Mouse (Mus musculus) cerebellum, adult 11-12 months (tissue): ENCODE measurements around the gene Sox13.
"Not testable (repeated sequence)": the region's sequence is repeated elsewhere in the genome, so short reads cannot be mapped to it uniquely, and the experiment has no call there.

Experiments used
- DNase-seq: peaks from one replicate; pipeline ENCODE4 v3.0.0; 2022

Gene Sox13

GRCm38 (mm10) chr1:133366951-133367605 is 57.1 kb downstream of the Sox13 start:
- no peak for DNase-seq

DNA sequence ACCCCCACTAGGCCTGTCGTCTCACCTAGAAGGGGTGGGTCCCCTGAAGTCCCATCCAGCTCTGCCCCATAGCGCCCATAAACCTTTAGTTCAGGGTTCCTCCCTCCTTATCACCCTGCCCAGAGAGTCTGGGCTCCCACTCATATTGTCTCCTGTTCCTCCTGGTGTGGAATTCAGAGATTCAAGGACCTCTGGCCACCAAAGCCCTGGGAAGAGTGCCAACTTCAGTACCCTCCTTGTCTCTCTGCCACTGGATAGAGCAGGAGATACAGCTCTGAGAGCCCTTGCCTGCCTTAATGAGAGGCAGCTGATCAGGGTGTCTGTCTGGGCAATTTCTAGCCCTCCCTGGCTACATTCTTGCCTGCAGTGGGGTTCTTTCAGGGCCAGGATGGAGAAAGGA is 59.3 kb downstream of the Sox13 start:
- no peak for DNase-seq

- DNase-seq = no peak
Measured at GRCm38 (mm10) chr1:133364022-133364630, 60.1 kb downstream of the Sox13 start.

DNA sequence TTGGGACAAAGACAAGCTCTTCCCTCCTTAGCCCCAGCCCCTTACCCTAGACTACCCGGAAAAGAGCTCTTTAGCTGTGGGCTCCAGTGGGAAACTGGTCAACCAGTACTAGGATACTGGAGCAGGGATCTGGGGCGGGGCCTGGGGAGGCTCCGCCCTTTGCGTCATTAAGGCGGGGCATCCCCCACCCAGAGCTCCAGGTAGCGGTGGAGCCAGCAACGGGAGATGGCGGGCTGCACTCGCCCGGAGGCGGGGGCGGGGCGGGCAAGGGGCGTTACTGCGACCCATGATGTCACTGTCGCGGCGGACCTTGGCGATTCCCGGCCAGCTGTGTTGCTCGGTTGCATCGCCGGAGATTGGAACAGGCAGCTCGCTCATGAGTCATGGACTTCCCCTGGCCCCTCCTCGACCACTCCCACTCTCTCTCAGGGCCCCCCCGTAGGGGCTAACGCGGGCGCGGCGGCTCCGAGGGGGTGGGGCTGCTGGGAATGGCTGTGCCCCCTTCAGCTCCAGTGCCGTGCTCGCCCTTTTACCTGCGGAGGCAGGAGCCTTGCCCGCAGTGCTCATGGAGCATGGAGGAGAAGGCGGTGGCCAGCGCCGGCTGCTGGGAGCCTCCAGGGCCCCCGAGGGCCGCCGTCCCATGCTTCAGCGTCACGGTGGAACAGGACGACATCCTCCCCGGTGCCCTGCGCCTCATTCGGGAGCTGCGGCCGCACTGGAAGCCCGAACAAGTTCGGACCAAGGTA is 60.7 kb downstream of the Sox13 start, which contains the start of gene Etnk2:
Etnk2 (plus strand) TSS at position 297 of the 746 bp plus-strand sequence.
- DNase-seq = peak; percentile 30

DNA sequence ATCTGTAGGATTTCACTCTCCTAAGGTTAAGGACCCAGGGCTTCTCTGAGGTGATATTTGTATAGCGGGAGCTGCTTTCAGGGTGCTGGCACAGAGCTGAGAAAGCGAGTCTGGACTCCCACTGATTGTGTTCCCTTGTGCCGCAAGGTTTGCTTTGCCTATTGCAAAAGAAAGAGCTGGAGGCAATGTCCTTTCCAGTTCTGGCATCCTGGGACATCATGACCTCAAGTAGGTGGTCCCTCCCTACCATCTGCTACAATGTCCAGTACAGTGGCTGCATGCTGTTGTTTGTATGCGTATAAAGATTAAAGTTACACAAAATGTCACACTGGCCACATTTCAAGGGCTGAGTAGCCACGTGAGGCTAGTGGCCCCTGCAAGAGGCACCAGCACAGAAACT is 62.1 kb downstream of the Sox13 start:
- no peak for DNase-seq

- no peak for DNase-seq
Measured at GRCm38 (mm10) chr1:133361006-133361405, 63.2 kb downstream of the Sox13 start.

DNA sequence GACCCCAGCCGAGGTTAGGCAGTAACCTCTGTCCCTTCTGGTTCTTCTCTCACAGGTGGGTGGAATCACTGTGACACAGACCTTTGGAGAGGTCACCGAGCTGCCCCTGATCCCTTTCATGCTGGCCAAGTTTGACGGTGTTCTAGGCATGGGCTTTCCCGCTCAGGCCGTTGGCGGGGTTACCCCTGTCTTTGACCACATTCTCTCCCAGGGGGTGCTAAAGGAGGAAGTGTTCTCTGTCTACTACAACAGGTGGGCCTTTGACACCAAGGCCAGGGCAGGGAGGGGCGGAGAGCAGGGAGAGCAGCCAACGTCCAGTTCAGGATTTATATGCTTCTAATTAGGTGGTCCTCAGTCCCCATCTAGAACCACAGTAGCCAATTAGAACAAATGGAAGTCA is 67.8 kb downstream of the Sox13 start:
- no peak for DNase-seq

DNA sequence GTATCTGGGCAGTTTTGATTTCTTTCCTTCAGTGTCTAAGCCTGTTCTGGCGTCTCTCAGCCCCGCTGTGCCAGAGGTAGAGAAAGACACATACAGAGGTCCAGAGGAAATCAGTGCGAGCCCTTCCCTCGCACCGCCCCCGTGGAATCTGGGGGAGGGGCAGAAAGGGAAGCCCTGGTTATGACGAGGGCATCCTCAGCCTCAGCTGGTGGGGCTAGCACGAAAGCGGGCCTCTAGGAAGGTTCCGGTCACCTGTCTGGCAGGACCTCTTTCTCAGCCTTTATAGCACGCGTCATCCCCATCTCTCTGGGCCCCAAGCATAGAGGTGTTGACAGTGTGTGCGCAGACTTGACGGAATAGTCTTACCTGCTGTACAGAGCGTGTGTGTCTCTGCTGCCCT is 68.3 kb downstream of the Sox13 start:
- no peak for DNase-seq

GRCm38 (mm10) chr1:133355469-133355868 is 68.7 kb downstream of the Sox13 start:
- no peak for DNase-seq

DNA sequence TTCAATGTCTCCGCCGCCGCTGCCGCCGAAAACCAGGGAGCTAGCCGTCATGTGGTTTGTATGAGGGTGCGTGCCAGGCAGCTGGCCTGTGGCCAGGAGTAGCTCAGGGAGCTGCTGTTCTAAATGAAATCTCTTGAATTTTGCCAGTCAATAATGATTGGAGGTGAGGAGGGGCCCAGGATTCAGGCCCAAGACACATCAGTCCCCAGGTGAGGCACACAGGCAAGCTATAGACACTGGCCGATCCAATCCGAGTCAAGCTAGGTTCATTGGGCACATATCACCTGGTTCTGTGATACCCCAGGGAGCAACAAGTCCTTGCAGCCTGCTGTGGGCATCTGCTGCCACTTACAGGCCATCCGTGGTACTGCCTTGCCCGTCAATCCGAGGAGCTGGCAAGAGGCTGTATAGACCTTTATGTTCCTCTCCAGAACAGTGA is 70.8 kb downstream of the Sox13 start:
- DNase-seq = peak; percentile 65

DNA sequence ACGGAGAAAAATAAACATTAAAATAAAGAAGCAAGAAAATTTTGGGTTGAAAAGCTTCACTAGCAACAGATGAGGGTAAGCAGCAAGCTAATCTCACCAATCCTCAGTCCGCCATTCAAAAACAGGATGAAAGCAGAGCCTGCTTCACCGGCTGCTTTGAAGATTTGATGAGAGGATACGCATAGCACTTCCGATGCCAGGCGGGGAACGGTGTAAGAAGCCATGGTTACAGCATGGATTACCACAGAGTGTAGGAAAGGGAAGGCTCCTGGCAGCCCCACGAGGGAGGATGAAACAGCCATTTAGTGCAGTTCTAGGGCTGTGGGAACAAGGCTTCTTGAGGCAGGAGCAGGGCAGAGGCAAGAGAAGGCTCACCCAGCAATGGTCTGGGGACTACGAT is 72.4 kb downstream of the Sox13 start:
- no peak for DNase-seq

- no peak for DNase-seq
Measured at GRCm38 (mm10) chr1:133350210-133350609, 74.0 kb downstream of the Sox13 start, which contains the start of gene Ren1. Ren1 (plus strand) TSS chr1:133350510.

- no peak for DNase-seq
Measured at GRCm38 (mm10) chr1:133347693-133348520, 76.3 kb downstream of the Sox13 start.

DNA sequence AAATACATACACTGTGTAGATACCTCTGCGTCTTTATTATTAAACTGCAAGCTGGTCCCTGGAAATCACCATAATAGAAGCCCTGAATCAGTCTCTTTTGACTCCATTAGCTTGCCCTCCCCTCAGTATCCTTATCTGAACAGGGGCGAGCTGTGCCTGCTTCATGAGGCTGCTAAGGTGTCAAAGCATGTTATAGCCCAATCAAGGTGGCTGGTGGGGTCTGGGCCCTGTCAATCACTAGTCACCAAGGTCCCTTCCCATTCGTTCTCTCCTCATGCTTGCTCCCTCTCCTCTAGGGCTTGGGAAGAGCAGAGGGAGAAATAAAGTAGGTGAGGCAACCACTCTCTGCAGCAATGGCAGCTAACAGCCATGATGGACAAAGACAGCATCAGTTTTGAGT is 77.0 kb downstream of the Sox13 start:
- DNase-seq = no peak

DNA sequence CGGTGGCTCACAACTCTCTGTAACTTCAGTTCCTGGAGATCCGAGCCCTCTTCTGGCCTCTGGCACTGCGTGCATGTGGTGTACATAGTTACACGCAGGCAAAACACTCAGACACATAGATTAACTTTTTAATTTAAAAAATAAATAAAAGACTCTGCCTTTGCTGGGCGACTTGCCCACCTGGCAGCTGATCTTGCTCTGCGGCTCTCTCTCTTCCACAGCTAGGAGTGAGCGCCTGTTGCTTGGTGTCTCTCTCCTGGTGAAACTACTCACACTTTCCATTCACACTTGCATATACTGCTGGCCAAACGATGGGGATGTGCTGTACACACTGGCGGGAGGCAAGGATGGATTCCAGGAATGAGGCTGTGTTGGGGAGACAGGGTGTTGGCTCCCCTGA is 77.6 kb downstream of the Sox13 start:
- no peak for DNase-seq

DNA sequence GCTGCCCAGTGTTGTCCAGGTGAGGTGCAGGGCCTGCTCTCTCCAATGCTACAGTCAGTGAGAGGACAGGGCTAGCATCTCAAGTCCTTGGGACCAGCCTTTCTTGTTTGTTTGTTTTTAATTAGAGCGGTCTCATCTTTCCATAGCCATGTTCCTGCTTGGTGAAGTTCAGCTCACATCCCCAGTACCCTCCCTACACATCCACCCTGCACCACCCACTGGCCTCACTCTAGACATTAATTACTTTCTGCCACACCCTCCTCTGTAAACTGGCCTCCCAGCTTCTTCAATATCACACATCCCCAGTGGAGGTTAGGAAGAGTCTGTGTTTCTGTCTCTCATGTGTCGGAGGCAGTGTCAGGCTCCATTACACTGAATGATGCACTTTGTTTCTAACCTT is 79.8 kb downstream of the Sox13 start:
- DNase-seq = no peak

DNA sequence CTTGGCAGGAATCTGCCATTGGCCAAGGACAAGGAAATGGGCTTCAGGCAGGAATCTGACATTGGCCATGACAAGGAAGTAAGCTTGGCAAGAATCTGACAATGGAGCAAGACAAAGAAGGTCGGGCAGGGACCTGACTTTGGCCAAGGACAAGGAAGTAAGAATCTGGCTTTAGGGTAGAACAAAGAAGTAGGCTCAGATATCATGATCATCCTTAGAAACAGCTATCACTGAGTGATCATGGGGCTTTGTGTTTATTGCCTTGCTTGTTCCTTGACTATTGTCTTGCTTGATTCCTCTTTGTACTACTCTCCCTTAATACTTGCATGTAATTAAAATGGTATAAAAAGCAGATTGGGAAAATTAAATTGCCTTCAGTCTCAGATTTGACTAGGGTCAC is 83.8 kb downstream of the Sox13 start:
- DNase-seq = not testable (repeated sequence)

GRCm38 (mm10) chr1:133333937-133334336 is 90.2 kb downstream of the Sox13 start:
- DNase-seq = no peak

DNA sequence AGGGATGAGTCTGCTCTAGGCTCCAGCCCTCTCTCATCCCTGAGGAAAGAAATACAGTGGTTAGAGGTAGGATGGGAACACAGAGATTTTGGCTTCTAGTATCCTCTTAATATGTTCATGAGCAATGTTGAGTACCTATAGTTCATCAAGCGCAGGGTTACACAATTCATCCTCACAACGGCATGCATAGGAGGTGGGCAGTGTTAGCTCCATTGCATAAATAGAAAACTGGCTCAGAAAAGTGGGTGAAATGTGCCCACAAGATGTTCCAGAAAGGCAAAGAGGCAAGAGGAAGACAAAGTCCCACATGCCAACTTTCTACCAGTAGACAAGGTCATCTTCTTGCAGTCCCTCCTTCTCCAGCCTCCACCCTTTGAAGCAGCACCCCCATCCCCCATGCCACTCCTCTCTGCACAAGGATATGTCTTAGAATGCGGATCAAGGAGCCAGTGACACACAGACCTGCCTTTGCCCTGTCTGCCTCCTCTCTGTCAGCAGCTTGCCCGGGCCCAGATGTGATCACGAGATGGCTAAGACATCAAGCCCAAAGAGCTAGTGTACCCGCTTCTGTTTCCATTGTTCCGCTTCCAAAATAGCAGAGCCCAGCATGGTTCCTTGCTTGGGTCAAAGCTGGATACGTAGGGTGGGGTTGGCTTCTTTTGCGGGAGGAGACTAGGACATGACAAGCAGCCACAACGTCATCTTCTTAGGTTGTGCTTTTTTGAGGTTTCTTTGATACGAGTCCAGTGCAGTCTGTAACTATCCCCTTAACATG is 91.3 kb downstream of the Sox13 start:
- DNase-seq = no peak
